Mouse (Mus musculus) left cerebral cortex, postnatal 36 days (tissue): ENCODE measurements around the gene Tmem74b. TPM values are rescaled to one million over a fixed set of nuclear protein-coding genes. Genes with fewer than 3 reads are reported as not detected.

Source experiments
- DNase-seq, 2 experiments: peaks; one replicate each; pipeline ENCODE4 v3.0.0; 2021 to 2022; ENCODE audit warnings: low spot score in 2 of 2, mixed read lengths in 1 of 2
- intact Hi-C: fragments of 180-260 bp; cut with DNase I; formaldehyde crosslinking; loops from one replicate; pipeline ENCODE4 v1.15.1; 2025
- total RNA-seq, 2 experiments: library from RNA; stranded (reverse); gene quantifications; 2 replicates each; pipeline ENCODE4 v1.2.3; 2021

The Tmem74b gene
- total RNA-seq, result 10 to 100 TPM; 10.1 to 11.6 TPM

DNA sequence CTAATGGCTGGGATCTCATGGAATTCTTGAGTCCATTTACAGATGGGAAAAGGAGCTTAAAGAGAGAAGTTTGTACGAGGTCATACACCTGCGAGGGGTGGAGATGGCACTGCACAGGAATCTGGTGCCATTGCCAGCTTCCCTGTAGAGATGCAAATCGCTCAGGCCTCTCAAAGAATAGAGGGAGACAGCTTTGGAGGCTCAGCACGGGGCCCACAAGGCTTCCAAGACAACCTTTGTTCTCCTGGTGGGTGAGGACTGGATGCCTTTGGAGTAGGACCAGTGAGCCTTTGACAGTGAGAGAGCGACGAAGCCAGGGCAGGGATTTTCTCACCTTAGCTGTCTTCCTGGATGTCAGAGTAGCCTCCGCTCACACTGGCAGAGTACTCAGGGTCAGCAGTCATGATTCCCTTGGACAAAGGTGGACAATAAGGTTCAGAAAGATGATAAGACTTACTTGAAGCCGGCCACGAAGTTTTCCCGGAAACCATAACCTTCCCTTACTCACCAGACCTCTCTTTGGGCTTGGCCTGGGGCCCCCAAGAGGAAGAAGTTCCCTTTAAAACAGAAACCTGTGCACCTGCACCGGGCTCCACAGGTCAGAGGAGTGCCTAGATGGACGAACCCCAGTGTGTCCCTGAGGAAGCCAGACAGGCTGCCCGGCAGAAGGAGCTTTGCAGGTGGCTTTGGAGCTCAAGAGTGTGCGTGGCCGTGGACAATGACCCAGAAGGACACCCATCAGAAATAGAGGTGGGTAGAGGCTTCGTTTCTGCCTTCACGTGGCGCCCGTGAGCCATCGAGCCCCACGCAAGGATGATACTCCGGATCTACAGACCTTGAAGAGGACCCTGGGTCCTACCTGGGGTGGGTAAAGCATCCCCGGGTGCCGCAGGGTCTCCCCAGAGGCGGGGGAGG is at the start of gene Tmem74b:
Gene Tmem74b, plus strand, starts transcription at position 778 of the 915 bp plus-strand sequence.
- DNase-seq, result no peak
- intact Hi-C loops, result no loop called here

- intact Hi-C loops, result no loop called here
- no peak for DNase-seq
These were observed 49.8 kb upstream of the Tmem74b start for GRCm38 (mm10) chr2:151652053-151652452.

DNA sequence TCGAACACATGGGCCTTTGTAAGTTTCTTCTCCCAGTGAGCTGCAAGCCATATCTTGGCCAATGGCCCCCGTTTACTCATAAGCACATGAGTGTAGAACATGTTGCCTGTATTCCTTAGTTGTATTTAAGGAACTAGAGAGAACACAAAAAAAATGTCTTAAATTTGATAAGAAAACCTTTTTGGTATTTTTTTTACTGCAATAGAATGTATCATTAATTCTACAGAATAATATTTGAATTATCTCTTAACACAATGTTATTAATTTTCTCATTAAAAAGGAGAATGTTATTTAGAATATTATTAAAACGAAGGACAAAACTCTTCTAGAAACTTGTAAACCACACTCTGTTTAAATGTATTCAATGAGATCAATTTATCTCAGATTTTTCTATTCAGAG is 33.4 kb upstream of the Tmem74b start, which contains the start of gene Rad21l:
Gene Rad21l, minus strand, starts transcription at position 101 of the 400 bp plus-strand sequence.
- intact Hi-C loops, result no loop called here
- DNase-seq, result no peak

- intact Hi-C loops, result no loop called here
These were observed 31.5 kb upstream of the Tmem74b start for GRCm38 (mm10) chr2:151670026-151670967.

DNA sequence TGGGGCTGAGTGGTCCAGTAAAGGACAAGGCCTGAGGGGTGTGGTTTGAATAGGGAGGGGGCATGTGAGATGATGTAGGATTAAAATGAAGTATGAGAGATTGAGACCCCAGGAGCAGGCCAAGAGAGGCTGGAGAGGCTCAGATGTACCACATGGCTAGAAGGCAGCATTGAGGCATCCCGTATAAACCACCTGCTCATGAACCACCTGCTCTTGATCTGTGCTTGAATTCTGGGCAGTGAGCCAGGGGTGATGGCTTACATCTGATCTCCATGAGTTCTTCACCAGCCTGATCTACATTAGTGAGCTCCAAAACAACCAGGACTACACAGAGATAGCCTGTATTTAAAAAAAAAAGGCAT is 30.9 kb upstream of the Tmem74b start:
- intact Hi-C loops, result no loop called here
- no peak for DNase-seq

More at GRCm38 (mm10) chr2:151670026-151670967, 31.5 kb upstream of the Tmem74b start:
- no peak for DNase-seq

GRCm38 (mm10) chr2:151676234-151676633 is 25.6 kb upstream of the Tmem74b start:
- DNase-seq, result no peak
- intact Hi-C loops, result loop anchor here (5.0 kb wide), 3 partner anchors 44 to 184 kb away; partner anchors contain the start of genes Nsfl1c and Snph

DNA sequence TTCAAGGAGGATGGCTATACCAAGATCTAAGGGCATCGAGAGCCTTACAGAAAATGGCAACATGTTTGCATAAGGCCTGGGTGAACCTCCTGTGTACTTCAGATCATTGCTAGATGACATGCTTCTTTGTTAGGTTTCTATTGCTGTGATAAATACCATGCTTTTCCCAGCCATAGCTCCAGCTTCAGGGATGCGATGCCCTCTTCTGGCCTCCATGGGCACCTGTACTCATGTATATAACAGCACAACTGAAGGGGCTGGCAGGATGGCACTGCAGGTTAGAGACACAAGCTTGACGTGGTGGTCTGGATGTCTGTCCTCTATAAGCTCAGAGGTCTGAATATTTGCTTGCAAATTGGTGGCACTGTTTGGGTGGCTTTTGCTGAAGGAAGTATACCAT is 19.5 kb upstream of the Tmem74b start:
- DNase-seq, result no peak
- intact Hi-C loops, result no loop called here

DNA sequence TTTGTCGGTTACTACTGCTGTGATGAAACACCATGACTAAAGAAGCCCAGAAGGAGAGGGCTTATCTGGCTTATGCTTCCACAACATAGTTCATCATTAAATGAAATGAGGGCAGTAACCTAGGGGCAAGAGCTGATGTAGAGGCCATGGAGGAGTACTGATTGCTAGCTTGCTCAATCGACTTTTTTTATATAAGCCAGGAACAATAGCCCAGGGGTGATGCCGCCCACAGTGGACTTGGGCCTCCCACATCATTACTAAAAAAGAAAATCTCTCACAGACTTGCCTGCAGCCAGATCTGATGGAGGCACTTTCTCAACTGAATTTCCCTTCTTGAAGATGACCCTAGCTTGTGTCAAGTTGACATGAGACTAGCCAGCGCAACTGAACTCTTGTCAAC is 18.8 kb upstream of the Tmem74b start:
- intact Hi-C loops, result no loop called here
- no peak for DNase-seq

DNA sequence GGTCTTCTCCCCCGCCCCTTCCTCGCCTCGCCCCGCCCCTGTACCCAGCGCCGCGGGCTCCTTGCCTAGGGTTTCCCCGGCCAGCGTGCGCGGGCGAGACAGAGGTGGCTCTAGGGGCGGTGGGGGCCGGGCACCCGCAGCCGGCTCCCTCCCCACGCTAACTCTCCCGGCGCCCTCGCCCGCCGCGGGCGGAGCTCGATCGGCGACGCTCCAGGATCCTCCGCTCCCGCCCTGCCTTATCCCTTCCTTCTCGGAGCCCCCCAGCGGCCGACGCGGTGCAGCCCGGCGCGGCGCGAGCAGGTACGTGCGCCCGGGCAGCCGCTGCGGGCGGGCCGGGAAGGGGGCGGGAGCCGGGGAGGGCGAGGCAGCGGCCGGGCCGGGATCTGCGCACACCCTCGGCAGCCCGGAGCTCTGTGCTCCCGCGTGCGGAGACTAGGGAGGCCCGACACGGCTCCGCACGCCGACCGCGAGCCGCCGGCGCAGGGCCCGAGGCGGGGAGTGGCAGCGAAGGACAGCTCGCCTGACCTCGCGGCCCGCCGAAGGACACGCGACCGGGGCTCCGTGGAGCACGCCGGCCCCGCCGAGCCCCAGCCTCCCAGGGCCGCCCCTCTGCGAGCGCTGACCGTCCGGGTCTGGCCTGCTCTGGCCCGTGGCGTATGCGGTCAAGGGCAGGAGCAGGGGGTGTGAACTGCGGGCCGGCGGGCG is 490 bp downstream of the Tmem74b start:
- intact Hi-C loops, result no loop called here
- peak; percentile 54 to 63 for DNase-seq

- DNase-seq, result no peak
- intact Hi-C loops, result no loop called here
These were observed 1.0 kb downstream of the Tmem74b start for GRCm38 (mm10) chr2:151702851-151703190.

DNA sequence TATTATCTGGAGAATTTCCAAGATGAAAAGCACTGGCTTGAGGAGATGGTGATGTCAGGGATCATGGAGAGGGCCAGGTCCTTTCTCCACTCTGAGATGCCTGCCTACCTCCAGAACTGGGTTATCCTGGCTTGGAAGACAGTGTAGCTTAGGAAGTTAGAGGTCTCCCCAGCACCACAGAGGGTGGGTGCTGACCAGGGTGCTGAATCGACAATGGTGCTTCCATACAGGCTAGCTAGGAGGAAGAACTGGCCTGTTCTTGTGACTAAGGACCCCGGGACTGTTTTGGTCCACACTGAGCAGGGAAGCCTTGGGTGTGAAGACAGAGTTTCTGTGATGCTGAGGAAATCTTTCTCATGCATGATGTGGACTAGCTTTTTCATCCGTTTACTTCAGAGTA is 10.8 kb downstream of the Tmem74b start:
- intact Hi-C loops, result no loop called here
- DNase-seq, result no peak

GRCm38 (mm10) chr2:151715526-151715925 is 13.7 kb downstream of the Tmem74b start:
- DNase-seq, result peak in 1 of 2 experiments; percentile 43
- intact Hi-C loops, result no loop called here

DNA sequence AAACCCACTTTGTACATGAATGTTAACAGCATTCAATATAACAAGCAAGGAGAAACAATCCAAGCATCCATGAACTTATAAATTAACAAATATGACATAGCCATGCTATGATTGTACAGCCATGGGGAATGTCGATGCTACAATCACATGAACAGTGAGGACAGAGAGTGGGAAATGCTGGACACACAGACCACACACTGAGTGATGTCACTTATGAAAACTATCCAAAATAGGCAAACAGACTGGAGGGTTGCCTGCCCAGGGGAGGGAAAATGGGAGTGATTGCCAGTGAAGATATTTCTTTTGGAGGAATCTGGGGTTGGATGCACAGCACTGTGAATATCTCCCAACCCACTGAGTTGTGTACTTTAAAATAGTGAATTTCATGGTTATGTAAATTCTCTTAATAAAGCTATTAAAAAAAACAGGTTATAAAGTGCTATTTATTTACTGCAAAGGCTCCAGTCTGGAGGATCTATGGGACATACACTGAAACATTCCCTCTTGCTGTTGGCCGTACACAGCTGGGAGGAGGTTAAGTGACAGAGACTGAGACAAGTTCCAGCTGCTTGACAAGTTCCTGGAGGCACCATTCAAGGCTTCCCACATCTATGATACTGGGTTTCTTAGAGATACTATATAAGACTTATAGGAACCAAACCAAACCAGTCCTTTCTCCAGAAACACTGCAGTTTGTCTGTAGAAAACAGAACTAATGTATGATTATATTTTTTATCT is 14.7 kb downstream of the Tmem74b start:
- DNase-seq, result no peak
- intact Hi-C loops, result no loop called here

DNA sequence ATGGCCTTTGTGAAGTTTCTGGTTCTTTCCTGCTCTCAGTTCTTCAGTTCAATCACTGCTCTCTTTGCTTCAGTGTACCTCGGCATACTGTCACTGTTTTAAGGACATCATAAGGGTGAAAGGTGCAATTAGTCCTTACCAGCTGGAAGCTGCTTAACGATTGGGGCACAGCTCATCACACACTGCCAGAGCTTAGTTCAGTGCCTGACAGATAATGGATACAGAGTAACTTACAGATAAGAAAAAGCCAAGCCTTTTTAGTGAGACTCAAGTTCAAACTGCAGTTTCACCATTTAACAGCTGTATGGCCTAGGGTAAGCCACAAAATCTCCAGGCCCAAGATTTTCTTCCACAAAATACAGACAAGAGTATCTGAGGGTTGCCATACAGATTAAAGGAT is 22.3 kb downstream of the Tmem74b start:
- intact Hi-C loops, result no loop called here

GRCm38 (mm10) chr2:151733151-151733865 is 31.5 kb downstream of the Tmem74b start:
- intact Hi-C loops, result no loop called here
- no peak for DNase-seq

More for the DNA sequence above, 22.3 kb downstream of the Tmem74b start:
- DNase-seq, result no peak

- intact Hi-C loops, result no loop called here
- no peak for DNase-seq
These were observed 33.6 kb downstream of the Tmem74b start for GRCm38 (mm10) chr2:151735422-151735821.

DNA sequence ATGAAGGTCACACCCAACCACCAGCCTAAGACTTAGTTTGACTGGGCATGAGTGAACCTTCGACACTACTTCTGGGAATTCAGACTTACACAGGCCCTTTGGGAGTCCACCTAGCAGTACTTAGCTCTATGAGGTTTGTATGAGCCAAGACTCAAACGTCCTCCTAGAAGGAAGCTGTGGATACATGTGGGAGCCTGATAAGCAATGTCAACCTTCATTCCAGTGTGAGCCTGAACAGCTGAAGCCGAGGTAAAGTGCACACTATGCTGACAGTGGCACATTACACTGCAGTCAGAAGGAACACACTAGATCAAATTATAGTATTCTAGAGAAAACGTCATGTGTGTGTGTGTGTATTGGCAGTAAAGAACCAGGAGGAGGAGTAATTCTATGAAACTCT is 36.7 kb downstream of the Tmem74b start:
- no peak for DNase-seq
- intact Hi-C loops, result no loop called here

DNA sequence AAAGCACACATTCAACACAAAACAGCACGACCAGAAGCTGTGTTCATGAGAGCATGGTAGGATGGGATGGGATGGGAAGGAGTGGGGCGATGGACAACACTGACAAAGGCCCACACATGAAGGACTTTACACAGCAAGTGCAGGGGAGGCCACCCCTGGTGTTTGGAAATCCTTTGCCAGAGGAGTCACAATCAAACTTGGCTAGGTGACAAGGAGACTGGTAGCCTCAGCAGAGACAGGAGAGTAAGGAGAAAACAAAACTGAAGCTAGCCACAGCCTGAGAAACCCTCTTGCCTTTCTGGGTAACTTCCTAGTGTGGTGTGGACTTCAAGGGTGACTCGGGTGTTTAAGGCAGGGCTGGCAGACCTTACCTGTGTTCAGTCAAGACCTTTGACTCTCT is 37.3 kb downstream of the Tmem74b start:
- DNase-seq, result no peak
- intact Hi-C loops, result no loop called here
